Mouse (Mus musculus) kidney, postnatal 14 days (tissue): ENCODE measurements around the gene Ktn1.

ENCODE experiments used
- DNase-seq: peaks from one replicate; pipeline ENCODE4 v3.0.0; 2022; ENCODE audit warnings: mixed read lengths

Ktn1 gene

GRCm38 (mm10) chr14:47756411-47757065 is 108.3 kb downstream of the Ktn1 start:
- DNase-seq: peak; percentile 39

DNA sequence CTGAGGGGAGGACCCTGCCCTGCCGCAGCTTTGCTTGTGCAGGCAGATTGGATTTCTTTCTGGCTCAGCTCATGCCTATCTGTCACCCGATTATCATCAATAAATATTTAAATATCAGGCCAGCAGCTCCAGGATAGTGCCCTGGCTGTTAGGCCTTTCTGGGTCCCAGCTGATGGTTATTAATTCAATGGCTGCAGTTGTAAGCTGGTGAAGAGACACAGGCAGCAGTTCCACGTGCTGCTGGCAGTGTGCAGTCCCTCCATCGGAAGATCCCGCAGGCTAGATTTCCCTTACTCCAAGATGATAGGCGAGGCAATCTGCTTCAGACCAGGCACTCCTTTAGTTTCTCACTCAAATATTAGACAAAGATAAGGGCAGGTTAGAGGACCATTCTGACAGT is 116.9 kb downstream of the Ktn1 start:
- DNase-seq: no peak

- no peak for DNase-seq
These were observed 117.5 kb downstream of the Ktn1 start for GRCm38 (mm10) chr14:47765796-47766195.

- DNase-seq: no peak
These were observed 118.1 kb downstream of the Ktn1 start for GRCm38 (mm10) chr14:47766373-47766772.

DNA sequence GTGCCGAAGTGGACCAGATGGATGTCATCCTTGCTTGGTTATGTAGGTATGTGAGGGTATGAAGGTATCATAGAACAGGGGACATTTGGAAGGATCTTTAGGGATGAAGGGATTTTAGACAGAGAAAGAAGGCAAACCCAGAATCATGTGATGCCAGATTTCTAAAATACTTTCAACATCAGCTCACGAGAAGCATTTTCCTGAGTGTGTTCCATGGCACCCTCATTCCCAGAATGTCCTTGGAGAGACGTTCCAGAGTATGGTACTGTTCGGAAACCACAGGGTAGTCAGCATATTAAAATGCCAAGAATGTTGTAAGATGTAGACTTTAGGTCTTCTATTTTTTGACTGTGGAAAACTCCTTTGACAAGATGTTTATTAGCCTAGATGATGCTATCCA is 123.2 kb downstream of the Ktn1 start:
- DNase-seq: no peak

DNA sequence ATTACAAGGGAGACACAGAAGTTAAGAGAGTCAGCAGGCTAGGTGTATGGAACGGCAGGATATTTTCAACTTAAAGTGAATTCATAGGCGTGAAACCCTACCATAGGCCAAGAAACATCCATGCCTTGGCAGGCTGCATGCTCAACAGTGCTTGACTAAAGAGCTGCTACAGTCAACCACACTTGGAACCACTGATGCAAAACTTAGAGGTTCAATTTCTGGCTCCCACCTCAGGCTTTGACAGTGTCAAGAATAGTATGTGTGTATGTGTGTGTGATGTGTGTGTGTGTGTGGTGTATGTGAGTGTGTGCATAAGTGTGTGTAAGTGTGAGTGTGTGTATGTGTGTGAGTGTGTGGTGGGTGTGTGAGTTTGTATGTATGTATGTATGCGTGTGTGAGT is 127.3 kb downstream of the Ktn1 start:
- DNase-seq: no peak

DNA sequence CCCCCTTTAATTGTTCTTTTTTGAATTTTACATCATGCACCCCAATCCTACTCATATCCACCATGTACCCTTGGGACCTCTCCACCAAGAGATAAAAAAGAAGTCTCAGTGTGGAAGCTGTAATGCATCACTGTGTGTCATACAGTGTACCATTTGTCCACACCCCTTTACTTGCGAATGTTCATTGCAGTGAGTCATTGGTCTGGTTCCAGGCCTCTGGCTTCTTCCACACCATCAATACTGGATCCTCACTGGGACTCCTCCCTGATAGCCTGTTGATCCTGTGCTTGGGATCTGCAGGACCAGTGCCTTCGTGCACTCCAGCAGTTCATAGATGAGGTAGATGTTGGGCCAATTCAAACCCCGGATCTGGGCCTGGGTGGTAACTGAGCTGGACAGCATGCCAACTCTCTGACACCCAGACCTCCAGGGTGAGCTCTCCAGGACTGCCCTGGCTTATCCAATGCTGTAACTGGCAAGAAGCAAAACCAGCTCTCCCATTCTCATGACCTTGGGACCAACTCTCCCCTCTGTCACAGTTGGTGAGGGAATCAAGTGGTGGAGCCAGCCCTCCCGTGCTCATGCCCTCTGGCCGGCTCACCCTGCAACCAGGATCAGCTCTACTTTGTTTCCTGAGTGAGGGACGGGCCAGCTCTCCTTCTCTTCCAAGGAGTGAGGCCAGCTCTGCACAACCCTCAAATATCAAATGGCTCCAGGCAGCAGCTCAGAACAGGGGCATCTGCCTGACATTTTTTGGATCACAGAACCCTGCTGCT is 128.2 kb downstream of the Ktn1 start:
- no peak for DNase-seq

DNA sequence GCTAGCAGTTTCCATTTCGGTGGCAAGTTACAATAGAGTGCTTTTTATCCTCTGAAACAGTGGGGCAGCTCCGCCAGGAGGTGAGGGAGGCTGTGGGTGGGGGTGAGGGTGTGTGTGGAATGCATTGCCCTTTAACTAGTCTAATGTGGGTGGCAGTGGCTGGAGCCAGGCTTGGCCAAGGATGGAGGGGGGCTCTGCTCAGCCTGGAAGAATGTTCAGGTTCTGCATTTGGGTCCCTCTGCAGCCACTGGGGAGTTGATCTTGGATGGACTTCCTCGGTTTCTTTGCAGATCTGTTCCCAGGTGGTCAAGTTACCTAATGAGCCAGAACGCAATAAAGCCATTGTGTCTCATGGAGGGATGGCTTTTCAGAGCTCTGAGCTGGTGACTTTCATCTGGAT is 137.9 kb downstream of the Ktn1 start:
- DNase-seq: no peak
